Mouse (Mus musculus) E14TG2a.4 (cell line): ENCODE results near the gene Dnmbp.

Experiments
- CTCF ChIP-seq: conservative IDR thresholded peaks from 2 replicates; pipeline ENCODE4 v1.5.1; 2014; ENCODE audit warnings: low read length
- POU5F1 ChIP-seq: IDR thresholded peaks from 2 replicates; pipeline ENCODE4 v1.6.1; 2014; ENCODE audit warnings: low read length, borderline replicate concordance

DNA sequence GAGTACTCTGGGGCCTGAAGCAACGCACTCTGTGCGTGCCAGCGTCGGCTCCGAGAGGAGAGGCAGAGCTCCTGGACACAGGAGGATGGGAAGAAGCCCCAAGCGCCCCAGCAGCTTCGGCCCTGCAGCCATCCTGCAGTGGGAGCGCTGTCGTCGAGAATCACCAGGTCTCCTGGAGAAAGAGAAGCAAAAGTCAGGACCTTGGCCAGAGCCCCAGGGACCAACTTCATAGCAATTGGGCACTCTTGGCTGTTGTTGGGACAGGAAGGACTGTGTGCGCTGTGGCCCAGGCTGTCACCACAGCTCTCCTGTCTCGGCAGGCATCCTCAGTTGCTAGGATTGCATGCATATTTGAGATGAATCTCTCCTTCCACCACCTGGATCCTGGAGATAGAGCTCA is 37.1 kb downstream of the Dnmbp start:
- TF ChIP-seq CTCF (no peak), POU5F1 (no peak)
